Mouse (Mus musculus) left cerebral cortex, postnatal 36 days (tissue): ENCODE measurements at regions not wholly inside any gene's neighbourhood (a gene's known extent, or its start where the extent isn't known, plus 50 kb on each side); places are given as distances from the start of the nearest gene placed in this dataset.

Experiments
- DNase-seq, 2 experiments: peaks; one replicate each; pipeline ENCODE4 v3.0.0; 2021 to 2022; ENCODE audit warnings: low spot score in 2 of 2, mixed read lengths in 1 of 2
- intact Hi-C: fragments of 180-260 bp; cut with DNase I; formaldehyde crosslinking; loops from one replicate; pipeline ENCODE4 v1.15.1; 2025

GRCm38 (mm10) chr15:93831148-93831547 lies 235.5 kb upstream of the Prickle1 start:
- intact Hi-C loops: loop anchor here (5.0 kb wide), 1 partner anchor 234 kb away; the partner anchor contains the start of gene Prickle1
- peak; percentile 66 to 73 for DNase-seq

DNA sequence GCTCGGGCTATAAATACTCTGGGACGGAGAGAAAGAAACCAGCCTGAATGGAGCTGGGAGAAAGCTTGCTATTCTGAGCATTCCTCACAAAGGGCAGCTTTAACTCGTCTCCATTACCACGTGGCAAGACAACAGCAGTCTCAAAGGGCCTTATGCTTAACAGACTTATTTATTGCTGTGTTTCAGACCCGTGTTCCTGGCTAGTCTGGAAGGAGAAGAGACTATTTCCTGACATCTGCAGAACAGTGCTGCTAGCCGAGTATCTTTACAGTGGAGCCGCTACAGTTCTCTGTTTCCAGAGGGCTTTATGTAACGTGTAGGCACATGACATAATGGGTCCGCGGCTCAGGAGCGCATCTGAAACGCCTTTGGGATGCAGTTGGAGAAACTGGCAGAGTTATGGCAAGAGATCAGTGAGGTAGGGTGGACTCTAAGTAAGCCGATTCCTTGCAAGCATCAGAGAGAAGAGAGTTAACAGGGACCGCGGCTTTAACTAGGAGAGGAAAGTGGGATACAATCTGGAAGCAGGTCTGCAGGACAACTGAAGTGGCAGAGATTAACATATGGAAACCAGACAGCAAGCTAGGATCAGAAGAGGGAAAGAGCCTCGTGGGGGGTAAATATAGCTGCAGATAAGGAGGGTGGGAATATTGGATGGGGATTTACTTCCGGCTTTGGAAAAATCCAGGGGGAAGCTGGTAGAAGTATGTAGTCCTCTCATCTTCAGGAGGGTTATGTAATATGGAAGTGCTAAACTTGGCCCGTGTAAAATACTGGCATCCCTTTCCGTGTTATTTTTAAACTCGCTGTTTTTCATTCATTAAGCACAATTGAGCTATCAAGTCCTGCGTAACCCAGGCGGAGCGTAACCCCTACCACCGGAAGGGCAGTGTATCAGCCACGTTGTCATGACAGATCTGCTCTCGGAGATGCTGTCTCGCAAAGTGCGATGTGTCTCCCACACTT lies 229.3 kb upstream of the Prickle1 start:
- peak; percentile 73 to 75 for DNase-seq

GRCm38 (mm10) chr15:93821236-93821635 lies 225.5 kb upstream of the Prickle1 start:
- no peak for DNase-seq
- intact Hi-C loops: loop anchor here (10.0 kb wide), 1 partner anchor 126 kb away; no protein-coding TSS in a partner anchor

More for the DNA sequence above, 229.3 kb upstream of the Prickle1 start:
- intact Hi-C loops: loop anchor here (10.0 kb wide), 1 partner anchor 130 kb away; no protein-coding TSS in a partner anchor

DNA sequence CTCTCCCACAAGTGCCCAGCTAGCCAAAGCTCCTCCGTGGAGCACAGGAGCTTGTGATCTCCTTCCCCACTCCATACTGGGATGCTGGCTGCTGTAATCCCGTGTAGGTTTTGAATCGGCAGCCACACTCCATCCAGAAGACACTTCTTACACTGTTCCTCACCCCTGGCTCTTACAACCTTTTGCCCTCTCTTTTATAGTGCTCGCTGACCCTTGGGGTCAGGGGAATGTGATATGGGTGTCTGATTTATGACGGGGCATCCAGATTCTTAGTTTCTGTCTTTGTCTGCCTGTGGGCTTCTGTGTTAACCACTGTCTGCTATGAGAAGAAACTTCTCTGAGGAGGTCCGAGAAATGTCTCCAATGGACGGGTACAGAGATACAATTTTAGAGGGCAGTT lies 216.3 kb upstream of the Prickle1 start:
- no peak for DNase-seq
- intact Hi-C loops: no loop called here

DNA sequence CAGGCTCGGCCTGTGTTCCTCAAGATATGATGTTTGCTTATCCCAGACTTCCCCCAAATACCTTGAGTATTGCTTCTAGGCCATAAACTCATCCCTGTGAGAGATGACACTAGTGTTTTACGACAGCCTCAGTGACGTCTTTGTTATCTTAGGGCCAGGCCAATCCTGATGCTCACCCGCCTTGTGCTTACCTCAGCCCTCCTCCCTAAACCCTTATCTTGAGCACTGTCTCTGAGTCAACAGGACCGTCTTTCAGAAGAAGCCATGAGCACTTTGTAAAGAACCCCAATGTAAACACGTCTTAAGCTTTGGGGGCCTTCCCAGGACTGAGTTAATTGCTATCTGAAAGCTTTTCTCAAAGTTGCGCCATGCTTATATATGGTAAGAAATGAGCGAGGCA lies 212.3 kb upstream of the Prickle1 start:
- intact Hi-C loops: no loop called here
- DNase-seq: no peak

DNA sequence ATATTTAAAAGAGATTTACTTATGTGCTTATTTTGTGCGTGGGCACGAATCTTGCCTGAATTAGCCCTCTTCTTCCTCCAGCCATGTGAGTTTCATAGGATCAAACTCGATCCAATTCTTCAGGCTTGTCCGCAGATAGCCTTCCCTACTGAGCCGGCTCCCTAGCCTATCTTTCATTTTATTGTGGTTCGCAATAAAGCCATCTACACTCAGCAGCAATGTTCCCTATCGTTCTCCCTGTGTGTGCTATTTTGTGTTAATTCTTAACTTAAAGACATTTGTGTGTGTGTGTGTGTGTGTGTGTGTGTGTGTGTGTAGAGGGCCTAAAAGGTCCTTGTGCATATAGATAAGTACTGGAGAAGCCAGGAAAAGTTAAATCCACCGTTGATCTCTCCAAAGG lies 211.8 kb upstream of the Prickle1 start:
- intact Hi-C loops: no loop called here

DNA sequence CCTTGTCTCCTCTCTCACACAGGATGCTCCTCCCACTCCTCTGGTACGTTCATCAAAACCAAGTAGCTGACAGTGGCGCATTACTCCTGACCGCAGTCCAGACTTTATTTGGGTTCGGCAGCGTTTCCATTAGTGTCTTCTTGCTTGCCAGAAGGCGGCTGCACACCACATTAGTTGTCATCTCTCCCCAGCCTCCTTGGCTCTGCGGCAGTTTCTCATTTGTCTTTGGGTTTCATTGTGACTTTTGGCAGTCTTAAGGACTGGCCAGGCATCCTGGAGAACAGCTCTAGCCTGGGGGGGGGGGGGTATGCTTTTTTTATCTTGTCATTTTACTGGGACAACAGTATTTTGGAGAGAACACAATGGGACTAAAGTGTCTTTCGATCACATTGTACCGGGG lies 209.0 kb upstream of the Prickle1 start:
- intact Hi-C loops: no loop called here
- no peak for DNase-seq

More for the DNA sequence above, 211.8 kb upstream of the Prickle1 start:
- DNase-seq: no peak

GRCm38 (mm10) chr15:93790531-93790930 lies 194.8 kb upstream of the Prickle1 start:
- intact Hi-C loops: no loop called here
- DNase-seq: no peak

- intact Hi-C loops: no loop called here
Measured at GRCm38 (mm10) chr15:93789762-93790161, 194.1 kb upstream of the Prickle1 start.

GRCm38 (mm10) chr15:93787361-93787760 lies 191.7 kb upstream of the Prickle1 start:
- intact Hi-C loops: no loop called here
- DNase-seq: no peak

More at GRCm38 (mm10) chr15:93789762-93790161, 194.1 kb upstream of the Prickle1 start:
- no peak for DNase-seq

DNA sequence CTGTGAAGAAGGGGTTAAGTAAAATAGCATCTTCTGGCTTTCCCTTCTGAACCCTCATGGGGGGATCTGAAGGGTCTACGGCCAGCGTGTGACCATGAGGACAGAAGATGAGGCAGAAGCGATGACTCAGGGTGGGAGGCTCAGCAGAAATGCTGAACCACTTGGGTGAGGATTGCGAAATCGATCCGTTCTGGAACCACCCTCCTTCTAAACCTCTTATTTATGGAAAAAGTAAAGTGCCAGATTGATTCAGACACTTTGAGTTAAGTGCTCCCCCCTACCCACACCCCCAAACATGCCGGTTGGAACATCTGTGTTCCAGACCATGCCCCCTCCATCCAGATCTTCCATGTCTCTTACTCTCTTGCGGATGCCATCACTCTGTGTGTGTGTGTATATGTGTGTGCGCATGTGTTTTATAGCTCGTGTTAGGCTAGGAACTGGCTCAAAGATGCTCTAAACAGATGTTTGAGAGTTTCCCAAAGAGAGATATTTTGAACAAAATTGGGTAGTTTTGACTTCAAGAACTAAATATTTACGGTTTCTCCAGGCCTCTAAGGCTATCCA lies 190.2 kb upstream of the Prickle1 start:
- no peak for DNase-seq
- intact Hi-C loops: no loop called here

GRCm38 (mm10) chr15:93783736-93784135 lies 188.0 kb upstream of the Prickle1 start:
- intact Hi-C loops: no loop called here
- DNase-seq: no peak

DNA sequence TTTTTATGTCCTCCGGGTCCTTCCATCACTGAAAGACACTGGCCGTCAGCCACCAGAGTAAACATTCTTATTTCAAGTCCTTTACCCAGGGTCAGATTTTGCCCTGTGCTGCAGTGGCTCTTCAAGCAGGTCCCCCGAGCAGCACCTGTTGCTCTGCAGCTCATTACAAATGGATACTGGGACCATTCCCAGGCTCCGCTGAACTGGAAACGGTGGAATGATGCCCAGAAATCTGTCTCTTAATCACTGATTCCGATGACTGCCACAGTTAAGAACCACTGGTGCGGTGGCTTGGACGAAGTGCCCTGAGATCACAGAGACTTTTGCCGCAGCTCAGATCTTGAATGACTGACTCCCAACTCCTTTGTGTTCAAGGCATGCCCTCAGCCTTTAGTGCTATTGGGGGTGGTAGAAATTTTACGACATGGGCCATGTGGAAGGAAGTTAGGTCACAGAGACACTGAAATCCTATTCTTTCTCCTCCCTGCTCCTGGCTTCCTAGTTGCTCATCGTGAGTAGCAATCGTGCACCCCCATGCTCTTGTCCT lies 179.6 kb upstream of the Prickle1 start:
- DNase-seq: no peak
- intact Hi-C loops: no loop called here

DNA sequence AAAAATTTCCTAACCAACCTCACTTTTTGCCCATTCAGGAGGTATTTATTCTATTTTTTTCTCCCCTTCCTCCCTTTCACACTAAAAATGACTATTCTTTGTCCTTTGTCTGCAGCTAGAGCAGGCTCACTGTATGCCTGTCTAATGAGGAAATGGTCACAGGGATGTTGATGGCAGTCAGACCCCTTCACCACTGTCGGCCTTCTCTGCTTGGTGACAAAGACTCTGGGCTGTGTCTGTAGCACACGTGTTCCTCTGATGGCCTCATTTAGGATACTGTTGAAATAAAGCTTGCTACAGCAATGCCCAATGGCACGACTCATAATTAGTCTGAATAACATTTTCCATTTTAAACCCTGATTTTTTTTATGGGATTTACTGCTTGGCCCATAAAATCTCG lies 178.6 kb upstream of the Prickle1 start:
- no peak for DNase-seq
- intact Hi-C loops: no loop called here

- intact Hi-C loops: no loop called here
- DNase-seq: no peak
Measured at GRCm38 (mm10) chr15:93766981-93767380, 171.3 kb upstream of the Prickle1 start.

DNA sequence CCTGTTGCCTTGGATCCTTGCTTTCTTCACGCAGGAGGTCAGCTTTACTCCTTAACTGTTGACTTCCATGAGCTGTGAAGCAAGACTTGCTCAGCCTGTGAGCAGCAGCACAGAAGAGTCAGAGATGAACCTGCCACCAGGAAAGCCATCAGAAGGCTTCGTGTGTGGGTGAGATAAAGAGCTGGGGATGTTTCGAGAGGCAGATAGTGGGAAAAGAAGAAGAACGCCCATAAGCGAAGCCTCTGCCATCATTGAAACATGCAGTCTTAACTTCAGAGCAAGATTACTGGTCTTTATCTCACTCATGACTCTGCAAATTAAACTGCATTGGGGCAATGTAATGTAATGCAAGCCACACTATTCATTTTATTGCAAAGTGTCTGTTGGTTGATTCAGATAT lies 167.4 kb upstream of the Prickle1 start:
- intact Hi-C loops: no loop called here

DNA sequence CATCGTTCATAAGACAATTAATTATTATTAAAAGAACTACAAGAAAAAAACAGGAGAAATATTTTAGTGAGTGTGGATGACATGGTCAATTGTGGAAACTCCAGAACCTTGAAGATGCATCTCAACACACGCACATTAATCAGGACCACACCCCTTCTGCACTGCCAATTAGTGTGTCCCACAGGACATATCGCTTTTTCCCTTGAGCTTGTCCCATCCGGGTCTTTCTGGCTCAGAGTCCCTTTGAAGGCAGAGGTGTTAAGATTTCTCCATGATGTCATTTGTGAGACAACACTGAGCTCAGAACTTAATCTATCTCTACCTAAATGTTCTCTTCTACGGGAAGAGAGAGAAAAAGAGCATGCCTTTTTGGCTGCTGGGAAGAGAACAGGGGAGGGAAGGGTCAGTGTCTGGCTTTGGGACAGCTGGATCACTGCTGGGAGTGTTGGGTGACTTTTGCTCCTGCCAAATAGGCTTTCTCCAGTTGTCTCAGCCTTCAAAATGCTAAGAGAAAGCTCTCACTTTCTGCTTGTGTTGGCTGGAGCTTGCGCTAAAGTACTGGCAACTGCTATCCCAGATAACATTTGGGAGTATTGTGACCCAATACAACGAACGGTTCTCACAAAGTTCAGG lies 162.6 kb upstream of the Prickle1 start:
- intact Hi-C loops: no loop called here
- no peak for DNase-seq

More for the DNA sequence above, 167.4 kb upstream of the Prickle1 start:
- no peak for DNase-seq

GRCm38 (mm10) chr15:93755989-93756388 lies 160.3 kb upstream of the Prickle1 start:
- intact Hi-C loops: no loop called here

GRCm38 (mm10) chr15:93751817-93752216 lies 156.1 kb upstream of the Prickle1 start:
- intact Hi-C loops: no loop called here
- peak; percentile 47 to 49 for DNase-seq

More at GRCm38 (mm10) chr15:93755989-93756388, 160.3 kb upstream of the Prickle1 start:
- no peak for DNase-seq

DNA sequence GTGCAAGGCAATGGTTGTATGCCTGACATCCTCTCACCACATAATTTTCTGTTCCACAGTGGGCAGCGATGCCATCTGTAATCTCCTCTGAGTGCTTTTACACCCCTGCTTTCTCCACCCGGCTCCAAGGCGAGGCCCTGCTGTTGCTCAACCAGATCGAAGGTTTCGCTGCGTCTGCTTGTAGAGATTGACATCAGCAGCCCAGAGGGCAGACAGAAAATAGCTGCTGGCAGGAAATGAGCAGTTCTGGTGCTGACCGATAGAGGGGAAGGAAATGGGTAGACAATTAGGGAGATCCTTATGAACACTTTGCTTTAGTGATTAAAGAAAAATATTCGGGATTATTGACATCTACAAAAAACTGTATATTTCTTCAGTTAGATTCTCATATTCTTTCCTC lies 155.3 kb upstream of the Prickle1 start:
- intact Hi-C loops: no loop called here
- peak in 1 of 2 experiments; percentile 18 for DNase-seq
